Mouse (Mus musculus): ENCODE data around the gene Poglut1. TPM values are rescaled to one million over a fixed set of nuclear protein-coding genes. Genes with fewer than 3 reads are reported as not detected.
A peak's percentile ranks its signal among the peaks of the same experiment; 100 is the strongest.

The Poglut1 gene
- polyA plus RNA-seq, 1 experiment from 2014 or later: 66.1 TPM

DNA sequence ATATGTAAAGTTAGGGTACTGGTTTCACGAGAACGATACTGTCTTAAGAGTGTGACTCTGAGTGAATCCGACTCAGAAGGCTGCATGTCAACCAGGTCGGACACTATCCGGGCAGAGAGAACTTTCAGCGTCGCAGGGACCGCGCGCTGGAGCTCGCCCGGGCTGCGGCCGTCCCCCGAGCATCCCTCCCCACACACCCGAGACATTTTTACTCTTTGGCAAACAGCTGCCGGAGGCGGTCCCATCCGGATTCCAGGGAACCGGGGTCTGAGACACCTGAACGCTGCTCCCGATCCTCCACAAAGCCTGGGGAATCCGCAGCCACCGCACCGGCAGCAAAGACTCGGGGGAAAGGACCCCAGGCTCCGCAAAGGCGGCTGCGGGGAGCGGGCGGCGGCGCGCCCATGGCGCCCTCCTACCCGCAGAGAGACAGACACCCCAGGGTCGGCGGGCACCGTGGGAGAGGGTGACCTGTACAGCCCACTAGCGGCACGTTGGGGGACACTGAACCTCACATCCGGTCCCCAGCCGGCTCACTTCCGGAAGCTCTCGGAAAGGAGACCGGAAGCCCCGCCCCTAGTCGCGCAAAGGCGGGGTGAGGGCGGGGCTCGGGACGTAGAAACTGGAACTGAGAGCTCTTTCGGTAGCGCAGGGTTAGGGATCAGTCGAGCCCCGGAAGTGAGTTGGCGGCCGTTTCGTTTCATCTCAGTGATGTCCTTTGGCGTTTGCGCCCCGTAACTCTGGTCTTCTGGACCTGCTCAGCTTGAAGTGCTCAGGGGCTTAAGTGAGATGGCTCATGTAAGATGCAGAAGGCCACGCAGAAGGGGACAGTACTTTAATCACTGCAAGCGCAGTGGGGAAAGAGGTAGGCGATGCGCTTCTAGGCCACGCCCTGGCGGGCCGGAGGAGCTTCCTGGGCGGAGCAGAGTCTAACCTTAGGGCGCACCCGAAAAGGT is 27.7 kb downstream of the Poglut1 start, which contains the start of gene Timmdc1:
Gene Timmdc1, minus strand, starts transcription at position 535 of the 956 bp plus-strand sequence.
- no peaks in the 10 kb centered on the region for H3K27me3 ChIP-seq
- peak; percentile 99 for ATAC-seq (replicated peaks)
- peaks cover 45% of the 10 kb centered on the region for H3K36me3 ChIP-seq
- WGBS: under 1% methylated on average over 72 of the region's 73 CpGs
- H3K9ac ChIP-seq (replicated peaks): peak within 1 kb of the TSS; percentile 99
- no peaks in the 10 kb centered on the region for H3K9me3 ChIP-seq
- H3K4me2 ChIP-seq (replicated peaks): peak within 1 kb of the TSS; percentile 58
- peak within 1 kb of the TSS; percentile 99 for H3K4me3 ChIP-seq
- H3K27ac ChIP-seq (replicated peaks): peak within 1 kb of the TSS; percentile 94
- H3K4me1 ChIP-seq: peaks cover 19% of the 10 kb centered on the region

GRCm38 (mm10) chr16:38521211-38521987 is 28.7 kb downstream of the Poglut1 start:
- ATAC-seq (replicated peaks): no peak
- H3K27ac ChIP-seq (replicated peaks): no peak overlapping the region
- WGBS: 37% methylated on average over 8 of the region's 8 CpGs
- peaks cover 42% of the 10 kb centered on the region for H3K36me3 ChIP-seq
- no peaks in the 10 kb centered on the region for H3K27me3 ChIP-seq
- peaks cover 19% of the 10 kb centered on the region for H3K4me1 ChIP-seq
- H3K4me3 ChIP-seq: peak overlapping the region; percentile 99
- peak overlapping the region; percentile 58 for H3K4me2 ChIP-seq (replicated peaks)
- peak overlapping the region; percentile 99 for H3K9ac ChIP-seq (replicated peaks)
- H3K9me3 ChIP-seq: no peaks in the 10 kb centered on the region

GRCm38 (mm10) chr16:38519140-38519539 is 30.9 kb downstream of the Poglut1 start:
- H3K4me3 ChIP-seq: no peak overlapping the region
- H3K9me3 ChIP-seq: no peaks in the 10 kb centered on the region
- 93% methylated on average over 2 of the region's 2 CpGs for WGBS
- ATAC-seq (replicated peaks): no peak
- H3K4me2 ChIP-seq (replicated peaks): no peak overlapping the region
- no peak overlapping the region for H3K9ac ChIP-seq (replicated peaks)
- H3K27ac ChIP-seq (replicated peaks): no peak overlapping the region
- no peaks in the 10 kb centered on the region for H3K27me3 ChIP-seq
- H3K4me1 ChIP-seq: peaks cover 19% of the 10 kb centered on the region
- peaks cover 34% of the 10 kb centered on the region for H3K36me3 ChIP-seq

- Histone ChIP-seq H3K9me3 (no peaks in the 10 kb centered on the region), H3K4me3 (no peak overlapping the region), H3K4me2 (replicated peaks) (no peak overlapping the region), H3K27me3 (no peaks in the 10 kb centered on the region), H3K36me3 (peaks cover 57% of the 10 kb centered on the region), H3K27ac (replicated peaks) (no peak overlapping the region), H3K9ac (replicated peaks) (no peak overlapping the region), H3K4me1 (no peaks in the 10 kb centered on the region)
- WGBS: 99% methylated on average over 2 of the region's 2 CpGs
- no peak for ATAC-seq (replicated peaks)
Observed at GRCm38 (mm10) chr16:38510846-38511245, 39.2 kb downstream of the Poglut1 start.

DNA sequence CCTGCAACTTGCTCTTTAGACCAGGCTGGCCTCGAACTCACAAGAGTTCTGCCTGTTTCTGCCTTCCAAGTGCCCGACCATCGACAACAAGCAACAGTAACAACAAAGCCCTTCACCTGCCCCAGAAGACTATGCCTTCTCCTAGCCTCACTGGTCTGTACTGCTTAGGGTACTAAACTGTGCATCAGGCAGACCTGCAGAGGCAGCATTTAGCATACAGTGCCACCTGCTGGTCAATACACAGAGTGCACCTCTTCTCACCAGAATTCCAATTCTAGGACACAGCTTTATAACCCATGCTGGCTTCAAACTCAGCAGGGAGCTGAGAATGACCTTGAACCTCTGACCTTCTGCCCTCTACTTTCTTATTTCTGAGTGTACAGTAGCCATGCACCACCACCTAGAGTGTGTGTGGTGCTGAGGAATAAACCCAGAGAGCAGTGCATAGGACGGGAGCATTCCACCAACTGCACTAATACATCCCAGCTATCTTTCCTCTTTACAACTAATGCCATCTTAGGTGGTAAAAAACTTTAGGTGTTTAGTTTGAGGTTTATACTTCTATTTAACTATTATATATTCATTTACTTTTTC is 43.9 kb downstream of the Poglut1 start:
- Histone ChIP-seq H3K4me1 (no peaks in the 10 kb centered on the region), H3K4me2 (replicated peaks) (no peak overlapping the region), H3K27ac (replicated peaks) (no peak overlapping the region), H3K9me3 (no peaks in the 10 kb centered on the region), H3K4me3 (no peak overlapping the region), H3K27me3 (no peaks in the 10 kb centered on the region), H3K9ac (replicated peaks) (no peak overlapping the region), H3K36me3 (peaks cover 57% of the 10 kb centered on the region)
- ATAC-seq (replicated peaks): peak; percentile 91
- WGBS: 73% methylated on average over 4 of the region's 4 CpGs

DNA sequence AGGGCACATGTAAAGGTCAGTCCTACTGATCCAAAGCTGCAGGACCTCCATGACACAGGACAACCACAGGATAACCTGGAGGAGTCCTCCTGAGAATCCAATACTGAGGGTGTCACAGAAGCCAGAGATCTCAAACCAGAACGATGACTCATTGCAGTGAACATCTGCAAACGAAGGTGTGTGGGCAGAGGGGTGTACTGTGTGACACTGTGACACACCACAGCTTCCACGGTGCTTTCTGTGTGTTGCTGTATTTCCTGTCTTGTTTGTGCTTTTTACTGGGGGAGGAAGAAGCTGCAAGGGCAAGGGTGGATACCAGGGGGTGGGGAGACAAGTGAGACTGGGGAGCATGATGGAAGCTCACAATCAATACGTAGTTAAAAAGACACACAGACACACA is 46.5 kb downstream of the Poglut1 start:
- Histone ChIP-seq H3K4me3 (no peak overlapping the region), H3K9me3 (no peaks in the 10 kb centered on the region), H3K4me2 (replicated peaks) (no peak overlapping the region), H3K9ac (replicated peaks) (no peak overlapping the region), H3K27me3 (no peaks in the 10 kb centered on the region), H3K4me1 (no peaks in the 10 kb centered on the region), H3K36me3 (peaks cover 61% of the 10 kb centered on the region), H3K27ac (replicated peaks) (no peak overlapping the region)
- no peak for ATAC-seq (replicated peaks)
- WGBS: 92% methylated on average over 4 of the region's 4 CpGs

DNA sequence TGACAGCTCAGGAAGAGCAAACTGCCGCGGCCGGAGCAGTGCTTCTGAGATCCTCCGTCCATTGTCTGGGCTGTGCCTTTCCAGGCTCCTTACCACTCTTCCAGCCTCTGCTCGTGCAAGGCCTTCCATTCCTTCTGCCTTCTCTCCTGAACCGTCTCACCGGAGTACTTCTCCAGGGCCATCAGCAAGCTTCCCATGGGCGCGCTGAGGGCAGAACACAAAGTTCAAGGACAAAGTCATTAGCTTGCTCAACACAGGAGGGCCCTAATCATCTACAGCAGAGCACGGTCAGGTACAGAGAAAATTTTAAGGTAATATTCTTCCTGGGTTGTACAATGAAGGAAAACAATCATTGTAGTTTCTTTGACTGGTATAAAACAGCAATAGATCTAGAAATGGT is 47.6 kb downstream of the Poglut1 start:
- ATAC-seq (replicated peaks): no peak
- no peaks in the 10 kb centered on the region for H3K27me3 ChIP-seq
- WGBS: 94% methylated on average over 10 of the region's 10 CpGs
- no peaks in the 10 kb centered on the region for H3K4me1 ChIP-seq
- no peak overlapping the region for H3K9ac ChIP-seq (replicated peaks)
- H3K4me3 ChIP-seq: no peak overlapping the region
- no peak overlapping the region for H3K4me2 ChIP-seq (replicated peaks)
- H3K27ac ChIP-seq (replicated peaks): no peak overlapping the region
- H3K9me3 ChIP-seq: no peaks in the 10 kb centered on the region
- peaks cover 61% of the 10 kb centered on the region for H3K36me3 ChIP-seq

DNA sequence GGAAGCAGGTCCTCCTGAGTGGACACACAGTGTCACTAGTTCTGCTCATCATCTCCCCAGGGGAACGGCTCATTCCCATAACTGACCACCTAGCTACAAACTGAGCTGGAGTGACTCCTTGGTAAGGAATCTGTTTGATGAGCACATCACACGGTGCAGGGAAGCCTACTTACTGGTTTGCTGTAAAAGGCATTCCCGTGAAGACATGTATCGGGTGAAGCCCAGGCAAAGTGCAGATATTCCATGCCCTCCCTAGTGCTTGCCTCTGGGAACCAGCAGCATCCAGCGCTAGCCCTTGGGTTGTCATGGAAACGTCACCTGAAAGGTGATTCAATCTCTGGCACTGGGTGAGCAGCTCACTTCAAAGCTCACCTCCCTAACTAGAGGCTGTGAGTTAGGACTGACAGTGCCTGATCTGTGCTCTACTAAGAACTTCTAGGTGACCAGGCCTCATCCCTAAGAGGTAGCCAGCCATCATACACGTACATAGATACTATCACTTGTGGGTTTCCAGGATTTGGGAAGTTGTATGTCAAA is 53.4 kb downstream of the Poglut1 start:
- H3K4me1 ChIP-seq: no peaks in the 10 kb centered on the region
- no peaks in the 10 kb centered on the region for H3K9me3 ChIP-seq
- no peak overlapping the region for H3K4me3 ChIP-seq
- H3K9ac ChIP-seq (replicated peaks): no peak overlapping the region
- WGBS: 80% methylated on average over 7 of the region's 7 CpGs
- no peak for ATAC-seq (replicated peaks)
- H3K27me3 ChIP-seq: no peaks in the 10 kb centered on the region
- H3K27ac ChIP-seq (replicated peaks): no peak overlapping the region
- peaks cover 32% of the 10 kb centered on the region for H3K36me3 ChIP-seq
- H3K4me2 ChIP-seq (replicated peaks): no peak overlapping the region

DNA sequence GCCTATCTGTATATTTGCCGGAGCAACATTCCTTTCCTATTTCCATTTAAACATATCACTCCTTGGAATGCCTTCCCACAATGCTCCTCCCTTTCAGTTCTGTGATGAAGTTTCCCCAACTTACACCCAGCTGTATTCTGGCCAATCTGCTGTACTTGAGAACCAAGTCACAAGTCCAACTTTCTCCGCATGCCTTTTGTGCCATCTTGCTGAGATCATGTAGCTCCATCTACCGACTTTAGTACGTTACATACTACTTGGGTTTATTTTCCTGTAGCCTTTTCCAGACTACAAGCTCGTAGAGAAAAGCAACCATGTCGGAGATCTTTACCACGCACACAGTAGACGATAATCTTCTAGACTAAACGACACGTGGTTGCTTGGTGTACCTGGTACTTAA is 56.2 kb downstream of the Poglut1 start:
- Histone ChIP-seq H3K4me1 (no peaks in the 10 kb centered on the region), H3K27me3 (no peaks in the 10 kb centered on the region), H3K4me2 (replicated peaks) (no peak overlapping the region), H3K36me3 (peaks cover 17% of the 10 kb centered on the region), H3K9me3 (no peaks in the 10 kb centered on the region), H3K9ac (replicated peaks) (no peak overlapping the region), H3K27ac (replicated peaks) (no peak overlapping the region), H3K4me3 (no peak overlapping the region)
- WGBS: 91% methylated on average over 10 of the region's 10 CpGs
- ATAC-seq (replicated peaks): no peak

- ATAC-seq (replicated peaks): no peak
- Histone ChIP-seq H3K27ac (replicated peaks) (no peak overlapping the region), H3K9ac (replicated peaks) (no peak overlapping the region), H3K27me3 (no peaks in the 10 kb centered on the region), H3K9me3 (no peaks in the 10 kb centered on the region), H3K36me3 (peaks cover 5% of the 10 kb centered on the region), H3K4me3 (no peak overlapping the region), H3K4me1 (no peaks in the 10 kb centered on the region), H3K4me2 (replicated peaks) (no peak overlapping the region)
- WGBS: 91% methylated on average over 3 of the region's 3 CpGs
Observed at GRCm38 (mm10) chr16:38492551-38492950, 57.5 kb downstream of the Poglut1 start.

DNA sequence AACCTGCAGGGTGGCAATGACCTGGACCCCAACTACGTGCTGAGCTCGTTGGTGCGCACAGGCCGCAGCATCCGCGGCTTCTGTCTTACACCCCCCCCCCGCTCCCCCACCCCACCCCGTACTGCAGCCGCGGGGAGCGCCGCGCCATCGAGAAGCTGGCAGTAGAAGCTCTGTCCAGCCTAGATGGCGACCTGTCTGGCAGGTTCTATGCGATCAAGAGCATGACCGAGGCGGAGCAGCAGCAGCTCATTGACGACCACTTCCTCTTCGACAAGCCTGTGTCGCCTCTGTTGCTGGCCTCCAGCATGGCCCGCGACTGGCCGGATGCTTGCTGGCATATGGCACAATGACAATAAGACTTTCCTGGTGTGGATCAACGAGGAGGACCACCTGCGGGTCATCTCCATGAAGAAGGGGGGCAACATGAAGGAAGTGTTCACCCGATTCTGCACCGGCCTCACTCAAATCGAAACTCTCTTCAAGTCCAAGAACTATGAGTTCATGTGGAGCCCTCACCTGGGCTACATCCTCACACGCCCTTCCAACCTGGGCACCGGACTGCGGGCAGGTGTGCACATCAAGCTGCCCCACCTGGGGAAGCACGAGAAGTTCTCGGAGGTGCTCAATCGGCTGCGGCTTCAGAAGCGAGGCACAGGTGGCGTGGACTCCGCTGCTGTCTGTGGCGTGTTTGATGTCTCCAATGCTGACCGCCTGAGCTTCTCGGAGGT is 66.3 kb downstream of the Poglut1 start:
- 46% methylated on average over 40 of the region's 42 CpGs for WGBS
- peak; percentile 32; the same call in 1 of the 2 replicates for ATAC-seq (replicated peaks)
- H3K9ac ChIP-seq (replicated peaks): peak overlapping the region; percentile 15; the same call in 1 of the 2 replicates

More for the DNA sequence above, 66.3 kb downstream of the Poglut1 start:
- H3K4me2 ChIP-seq (replicated peaks): peak overlapping the region; percentile 52
- H3K27ac ChIP-seq (replicated peaks): no peak overlapping the region
- H3K36me3 ChIP-seq: no peaks in the 10 kb centered on the region
- H3K4me1 ChIP-seq: 0 out of 2 replicates have a peak, but pooled peaks cover 5% of the 10 kb centered on the region
- no peaks in the 10 kb centered on the region for H3K27me3 ChIP-seq
- H3K9me3 ChIP-seq: no peaks in the 10 kb centered on the region; the same call in 1 of the 2 replicates
- peak overlapping the region; percentile 38 for H3K4me3 ChIP-seq
